Mouse (Mus musculus) embryonic facial prominence, embryonic 15.5 days (tissue): ENCODE data around the gene Ak4. TPM values are rescaled to one million over a fixed set of nuclear protein-coding genes. Genes with fewer than 3 reads are reported as not detected.
"Not testable (repeated sequence)": the region's sequence is repeated elsewhere in the genome, so short reads cannot be mapped to it uniquely, and the experiment has no call there.

Source experiments
- ATAC-seq: fragments of 200-750 bp; cut with Nextera tagmentation; 2 replicates; pipeline ENCODE4 v1.8.0; 2017; ENCODE audit warnings: low read depth, moderate TSS enrichment; ENCODE audit not compliant: insufficient number of reproducible peaks, low FRiP score, low TSS enrichment
- H3K27ac ChIP-seq: fragments of 300-500 bp; sonication (generic); replicated peaks from 2 replicates; pipeline ENCODE4 v1.5.1; 2015; ENCODE audit warnings: mild to moderate bottlenecking, inconsistent platforms
- H3K27me3 ChIP-seq: fragments of 300-500 bp; sonication (generic); 2 replicates; pipeline ENCODE4 v1.6.1; 2015; ENCODE audit warnings: inconsistent platforms
- H3K36me3 ChIP-seq: fragments of 300-500 bp; sonication (generic); 2 replicates; pipeline ENCODE4 v1.6.1; 2015; ENCODE audit warnings: mild to moderate bottlenecking, inconsistent platforms
- H3K4me1 ChIP-seq: fragments of 300-500 bp; sonication (generic); 2 replicates; pipeline ENCODE4 v1.6.1; 2015; ENCODE audit warnings: inconsistent platforms
- H3K4me2 ChIP-seq: fragments of 300-500 bp; sonication (generic); replicated peaks from 2 replicates; pipeline ENCODE4 v1.6.1; 2015; ENCODE audit warnings: mild to moderate bottlenecking, inconsistent platforms
- H3K4me3 ChIP-seq: fragments of 300-500 bp; sonication (generic); replicated peaks from 2 replicates; pipeline ENCODE4 v1.5.1; 2015; ENCODE audit warnings: mild to moderate bottlenecking, inconsistent platforms
- H3K9ac ChIP-seq: fragments of 300-500 bp; sonication (generic); 2 replicates; pipeline ENCODE4 v1.6.1; 2015; ENCODE audit warnings: inconsistent platforms
- H3K9me3 ChIP-seq: fragments of 300-500 bp; sonication (generic); replicated peaks from 2 replicates; pipeline ENCODE4 v1.6.1; 2016; ENCODE audit warnings: inconsistent platforms
- WGBS: fragments of 180-500 bp; shearing (Covaris S2); methylation state at CpG from one replicate; pipeline ENCODE4 v1.1.7; 2015; 5-methylcytosine and 5-hydroxymethylcytosine counted together
- polyA plus RNA-seq: library from polyadenylated mRNA; unstranded; fragments of >200 nt; fragmentation: Nextera tagmentation; extraction: Ambion mirVana; gene quantifications from 2 replicates; pipeline ENCODE4 v1.2.1, GENCODE M21; 2015

Ak4 gene
- 15.3 and 17.3 TPM in 2 replicates for polyA plus RNA-seq

DNA sequence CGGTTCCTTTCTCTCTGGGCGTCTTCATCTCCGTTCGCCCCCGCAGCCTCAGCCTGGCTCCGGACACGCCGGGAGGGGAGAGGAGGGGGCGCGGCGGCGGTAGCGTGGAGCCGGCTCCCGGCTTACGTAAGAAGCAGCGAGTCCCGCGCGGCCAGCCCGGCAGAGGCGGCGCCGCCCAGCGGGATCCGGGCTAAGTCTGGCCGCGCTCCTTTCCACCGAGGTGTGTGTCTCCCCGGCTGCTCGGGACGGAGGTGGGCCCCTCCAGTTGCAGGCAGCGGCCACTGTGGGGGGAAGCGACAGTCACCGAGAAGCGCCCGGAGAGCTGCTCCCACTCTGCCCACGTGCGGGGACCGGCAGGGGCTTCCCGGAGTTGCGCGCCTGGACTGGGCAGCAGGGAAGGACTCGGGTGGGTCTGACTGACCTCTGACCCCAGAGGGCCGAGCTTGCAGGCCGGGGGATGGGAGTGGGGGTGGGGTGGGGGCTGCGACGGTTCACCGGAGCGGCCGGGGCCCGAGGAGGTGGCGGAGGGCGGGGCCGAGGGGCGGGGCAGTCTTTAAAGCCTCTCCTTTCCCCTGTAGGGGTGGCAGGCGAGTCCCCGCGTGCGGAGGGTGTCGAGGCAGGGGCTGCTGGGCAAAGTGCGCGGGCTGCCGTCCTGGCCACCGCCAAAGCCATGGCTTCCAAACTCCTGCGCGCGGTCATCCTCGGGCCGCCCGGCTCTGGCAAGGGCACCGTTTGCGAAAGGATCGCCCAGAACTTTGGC, at the start of gene Ak4:
Ak4 (plus strand) TSS at position 127 of the 760 bp plus-strand sequence.
- H3K4me2 ChIP-seq: peak within 1 kb of the TSS; percentile 96
- no peaks in the 10 kb centered on the region; the same call in 1 of the 2 replicates for H3K27me3 ChIP-seq
- no peaks in the 10 kb centered on the region for H3K36me3 ChIP-seq
- no peaks in the 10 kb centered on the region for H3K9me3 ChIP-seq
- 2% methylated on average over 56 of the region's 74 CpGs for WGBS
- H3K9ac ChIP-seq: peak within 1 kb of the TSS; percentile 66
- peak; percentile 80 for ATAC-seq
- H3K4me1 ChIP-seq: peaks cover 14% of the 10 kb centered on the region; the same call in 1 of the 2 replicates
- peak within 1 kb of the TSS; percentile 28; the same call in 1 of the 2 replicates for H3K27ac ChIP-seq
- H3K4me3 ChIP-seq: peak within 1 kb of the TSS; percentile 74

DNA sequence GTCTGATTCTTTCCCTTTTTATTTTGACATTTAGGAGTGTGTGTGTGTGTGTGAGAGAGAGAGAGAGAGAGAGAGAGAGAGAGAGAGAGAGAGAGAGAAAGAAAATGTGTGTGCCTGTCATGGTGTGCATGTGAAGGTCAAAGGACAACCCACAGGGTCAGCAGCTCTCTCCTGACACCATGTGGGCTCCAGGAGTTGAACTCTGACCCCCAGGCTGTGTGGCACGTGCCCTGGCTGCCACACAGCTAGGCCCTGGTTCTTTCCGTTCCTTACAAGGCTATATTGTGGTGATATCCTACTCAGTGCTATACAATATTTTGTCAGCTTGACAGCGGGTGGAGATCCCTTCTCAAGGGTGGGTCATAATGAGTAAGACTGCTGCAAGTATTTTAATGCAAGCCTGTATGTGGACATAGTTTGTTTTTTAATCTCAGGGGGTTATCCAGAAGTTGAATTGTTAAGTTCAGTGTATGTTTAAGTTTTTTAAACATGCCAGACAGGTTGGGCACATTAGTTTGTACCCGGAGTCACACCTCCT, 49.3 kb upstream of the Ak4 start:
- no peaks in the 10 kb centered on the region for H3K9me3 ChIP-seq
- H3K4me3 ChIP-seq: no peak overlapping the region
- H3K4me2 ChIP-seq: no peak overlapping the region
- H3K4me1 ChIP-seq: no peaks in the 10 kb centered on the region
- no peak for ATAC-seq
- H3K27me3 ChIP-seq: no peaks in the 10 kb centered on the region
- H3K9ac ChIP-seq: no peak overlapping the region
- 59% methylated on average over 4 of the region's 4 CpGs for WGBS
- H3K27ac ChIP-seq: no peak overlapping the region
- no peaks in the 10 kb centered on the region for H3K36me3 ChIP-seq

DNA sequence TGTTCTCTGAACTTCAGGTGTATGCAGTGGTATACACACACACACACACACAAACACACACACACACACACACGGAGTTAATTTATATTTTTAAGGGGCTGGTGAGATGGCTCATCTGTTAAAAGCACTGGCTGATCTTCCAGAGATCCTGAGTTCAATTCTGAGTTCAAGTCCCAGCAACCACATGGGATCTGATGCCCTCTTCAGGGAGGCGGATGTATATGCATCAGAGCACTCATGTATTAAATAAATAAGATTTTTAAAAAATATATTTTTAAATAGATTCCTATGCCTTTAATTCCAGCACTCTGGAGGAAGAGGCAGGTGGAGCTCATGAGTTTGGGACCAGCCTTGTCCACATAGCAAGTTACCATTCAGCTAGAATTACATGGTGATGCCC, 46.8 kb upstream of the Ak4 start:
- Histone ChIP-seq H3K4me1 (no peaks in the 10 kb centered on the region), H3K4me3 (no peak overlapping the region), H3K9ac (no peak overlapping the region), H3K9me3 (no peaks in the 10 kb centered on the region), H3K4me2 (no peak overlapping the region), H3K27ac (no peak overlapping the region), H3K36me3 (no peaks in the 10 kb centered on the region), H3K27me3 (no peaks in the 10 kb centered on the region)
- WGBS: 70% methylated on average over 2 of the region's 2 CpGs
- ATAC-seq: no peak

DNA sequence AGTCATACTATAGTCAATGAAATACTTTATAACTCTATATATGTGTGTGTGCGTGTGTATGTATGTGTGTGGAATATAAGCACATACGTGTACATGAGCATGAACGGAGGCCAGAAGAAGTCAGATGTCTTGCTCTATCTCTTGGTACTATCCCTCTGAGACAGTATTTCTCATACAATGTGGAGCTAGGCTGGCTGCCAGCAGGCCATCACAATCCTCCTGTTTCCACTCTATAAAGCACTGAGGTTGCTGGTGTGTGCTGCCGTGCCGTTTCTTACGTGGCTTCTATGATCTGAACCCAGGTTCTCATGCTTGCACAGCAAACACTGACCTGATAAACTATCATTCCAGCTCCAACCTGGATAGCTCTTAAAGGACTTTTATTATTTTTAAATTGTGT, 46.3 kb upstream of the Ak4 start:
- Histone ChIP-seq H3K9ac (no peak overlapping the region), H3K27me3 (no peaks in the 10 kb centered on the region), H3K36me3 (no peaks in the 10 kb centered on the region), H3K4me3 (no peak overlapping the region), H3K4me2 (no peak overlapping the region), H3K27ac (no peak overlapping the region), H3K9me3 (no peaks in the 10 kb centered on the region), H3K4me1 (no peaks in the 10 kb centered on the region)
- no peak for ATAC-seq
- WGBS: 93% methylated on average over 6 of the region's 6 CpGs

DNA sequence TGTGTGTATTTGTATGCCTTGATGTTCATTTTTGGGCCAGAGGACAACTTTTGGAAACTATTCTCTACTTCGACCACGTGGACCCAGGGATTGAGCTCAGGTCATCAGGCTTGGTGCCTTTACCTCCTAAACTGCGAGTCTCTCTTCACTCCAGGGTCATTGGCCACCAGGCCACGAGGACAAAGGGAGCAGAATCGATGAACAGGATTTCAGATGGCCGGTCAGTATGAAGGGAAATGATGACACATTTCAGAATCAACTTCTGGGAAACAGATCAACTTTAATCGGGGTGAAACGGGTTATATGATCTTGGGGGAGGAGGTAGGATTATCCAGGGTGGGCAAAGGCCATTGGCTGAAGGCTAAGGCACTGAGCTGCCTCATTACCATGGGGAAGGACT, 45.0 kb upstream of the Ak4 start:
- Histone ChIP-seq H3K27me3 (no peaks in the 10 kb centered on the region), H3K4me2 (no peak overlapping the region), H3K4me1 (no peaks in the 10 kb centered on the region), H3K9ac (no peak overlapping the region), H3K36me3 (no peaks in the 10 kb centered on the region), H3K27ac (no peak overlapping the region), H3K9me3 (no peaks in the 10 kb centered on the region), H3K4me3 (no peak overlapping the region)
- 70% methylated on average over 8 of the region's 8 CpGs for WGBS
- ATAC-seq: no peak

DNA sequence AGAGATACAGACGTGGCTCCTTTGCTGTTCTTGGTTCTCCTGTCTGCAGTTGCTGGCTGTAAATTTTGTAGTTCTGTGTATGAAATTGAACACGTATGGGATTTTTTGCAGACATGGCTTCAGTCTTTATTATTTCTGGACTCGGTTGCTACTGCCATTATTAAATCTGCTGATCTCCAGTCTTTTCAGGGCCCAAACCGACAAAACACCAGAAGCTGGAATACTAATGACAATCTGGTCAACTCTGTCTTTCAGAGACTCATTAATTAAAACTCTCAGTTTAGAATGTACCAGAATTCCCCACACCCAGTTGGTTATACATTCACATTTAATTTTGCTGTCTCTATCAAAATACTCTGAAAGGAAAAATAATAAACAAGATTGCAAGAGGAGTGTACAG, 42.2 kb upstream of the Ak4 start:
- ATAC-seq: no peak
- Histone ChIP-seq H3K9ac (no peak overlapping the region), H3K9me3 (no peaks in the 10 kb centered on the region), H3K27ac (no peak overlapping the region), H3K27me3 (no peaks in the 10 kb centered on the region), H3K4me1 (no peaks in the 10 kb centered on the region), H3K4me2 (no peak overlapping the region), H3K4me3 (no peak overlapping the region), H3K36me3 (no peaks in the 10 kb centered on the region)
- 78% methylated on average over 4 of the region's 4 CpGs for WGBS

DNA sequence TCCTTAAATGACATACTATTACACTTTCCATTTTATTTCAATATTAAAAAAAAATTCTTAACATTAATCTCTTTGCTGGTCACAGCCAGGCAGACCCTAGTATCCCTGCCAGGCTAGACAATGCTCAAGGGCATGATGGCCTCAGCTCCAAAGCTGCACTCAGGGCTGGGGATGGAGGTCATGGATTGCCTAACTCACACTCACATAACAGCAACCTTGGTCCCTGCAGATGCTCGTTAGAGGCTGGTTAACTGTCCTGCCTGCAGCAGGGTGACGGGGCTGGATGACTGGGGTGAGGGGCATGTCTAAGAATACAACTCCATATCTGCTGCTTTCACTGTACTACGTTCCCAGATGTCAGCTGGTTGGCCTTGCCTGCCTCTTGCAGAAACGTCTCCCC, 40.8 kb upstream of the Ak4 start:
- H3K4me2 ChIP-seq: no peak overlapping the region
- H3K4me1 ChIP-seq: no peaks in the 10 kb centered on the region
- H3K36me3 ChIP-seq: no peaks in the 10 kb centered on the region
- no peaks in the 10 kb centered on the region for H3K27me3 ChIP-seq
- no peak overlapping the region for H3K9ac ChIP-seq
- 65% methylated on average over 4 of the region's 4 CpGs for WGBS
- H3K4me3 ChIP-seq: no peak overlapping the region
- ATAC-seq: no peak
- no peaks in the 10 kb centered on the region for H3K9me3 ChIP-seq
- no peak overlapping the region for H3K27ac ChIP-seq

DNA sequence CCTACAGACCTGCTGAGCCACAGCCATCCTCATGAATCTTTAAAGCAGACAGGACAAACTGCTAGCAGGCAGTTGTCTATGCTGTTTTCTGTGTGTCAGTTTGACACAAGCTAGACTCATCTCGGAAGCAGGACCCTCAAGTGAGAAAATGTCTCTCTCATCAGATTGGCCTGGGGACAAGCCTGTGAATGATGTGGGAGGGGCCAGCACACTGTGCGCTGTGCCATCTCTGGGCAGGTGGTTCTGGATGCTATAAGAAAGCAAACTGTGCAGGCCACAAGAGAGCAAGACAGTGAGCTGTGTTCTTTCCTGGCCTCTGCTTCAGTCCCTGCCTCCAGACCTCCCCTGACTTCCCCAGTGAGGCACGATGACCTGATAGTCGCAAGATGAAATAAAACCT, 40.3 kb upstream of the Ak4 start:
- ATAC-seq: no peak
- H3K36me3 ChIP-seq: no peaks in the 10 kb centered on the region
- 73% methylated on average over 4 of the region's 4 CpGs for WGBS

DNA sequence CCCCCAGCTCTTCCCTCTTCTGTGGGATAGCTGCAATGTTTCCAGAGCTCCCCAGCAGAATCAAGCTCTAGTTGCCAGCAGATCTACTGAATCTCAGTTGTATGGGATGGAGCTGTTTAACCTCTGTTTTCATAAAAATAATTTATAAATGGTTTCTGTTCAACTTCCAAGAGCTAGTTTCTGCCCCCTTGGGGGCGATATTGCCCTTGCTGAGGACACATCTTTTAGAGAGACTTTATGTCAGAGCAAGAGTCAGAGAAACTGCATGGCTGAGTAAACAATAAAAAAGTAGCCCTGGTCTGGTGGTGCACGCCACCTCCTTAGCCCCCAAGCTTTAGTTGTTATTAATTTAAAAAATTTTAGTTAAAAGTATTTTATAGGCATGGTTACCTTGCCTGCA, 34.1 kb upstream of the Ak4 start:
- no peak for ATAC-seq
- no peaks in the 10 kb centered on the region for H3K4me1 ChIP-seq
- no peaks in the 10 kb centered on the region for H3K27me3 ChIP-seq
- H3K27ac ChIP-seq: no peak overlapping the region
- no peak overlapping the region for H3K4me2 ChIP-seq
- H3K9ac ChIP-seq: no peak overlapping the region
- H3K9me3 ChIP-seq: no peaks in the 10 kb centered on the region
- no peak overlapping the region for H3K4me3 ChIP-seq
- WGBS: 53% methylated on average over 2 of the region's 2 CpGs
- H3K36me3 ChIP-seq: no peaks in the 10 kb centered on the region

More for the DNA sequence above, 40.3 kb upstream of the Ak4 start:
- H3K4me1 ChIP-seq: no peaks in the 10 kb centered on the region
- no peak overlapping the region for H3K4me2 ChIP-seq
- no peaks in the 10 kb centered on the region for H3K27me3 ChIP-seq
- H3K4me3 ChIP-seq: no peak overlapping the region
- H3K9ac ChIP-seq: no peak overlapping the region
- H3K27ac ChIP-seq: no peak overlapping the region
- no peaks in the 10 kb centered on the region for H3K9me3 ChIP-seq

DNA sequence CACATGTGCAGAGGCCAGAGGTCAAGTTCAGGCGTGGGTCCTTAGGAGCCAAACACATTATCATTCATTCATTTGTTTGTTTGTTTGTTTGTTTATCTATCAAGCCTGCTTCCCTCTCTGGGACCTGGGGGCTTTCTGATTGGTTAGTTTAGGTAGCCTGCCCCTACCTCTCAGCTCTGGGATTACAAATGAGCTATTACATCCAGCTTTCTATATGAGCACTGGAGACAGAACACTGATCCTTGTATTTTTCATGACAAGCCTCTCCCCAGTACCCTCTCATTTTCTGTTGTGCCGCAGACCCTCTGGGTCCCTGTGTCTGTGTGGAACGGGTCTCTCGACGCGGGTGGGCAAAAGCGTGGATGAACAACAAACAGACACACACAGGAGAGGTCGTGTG, 30.8 kb upstream of the Ak4 start:
- Histone ChIP-seq H3K27me3 (no peaks in the 10 kb centered on the region), H3K36me3 (no peaks in the 10 kb centered on the region), H3K9ac (no peak overlapping the region), H3K4me3 (no peak overlapping the region), H3K4me2 (no peak overlapping the region), H3K4me1 (no peaks in the 10 kb centered on the region), H3K27ac (no peak overlapping the region), H3K9me3 (no peaks in the 10 kb centered on the region)
- WGBS: 83% methylated on average over 8 of the region's 8 CpGs
- ATAC-seq: no peak

DNA sequence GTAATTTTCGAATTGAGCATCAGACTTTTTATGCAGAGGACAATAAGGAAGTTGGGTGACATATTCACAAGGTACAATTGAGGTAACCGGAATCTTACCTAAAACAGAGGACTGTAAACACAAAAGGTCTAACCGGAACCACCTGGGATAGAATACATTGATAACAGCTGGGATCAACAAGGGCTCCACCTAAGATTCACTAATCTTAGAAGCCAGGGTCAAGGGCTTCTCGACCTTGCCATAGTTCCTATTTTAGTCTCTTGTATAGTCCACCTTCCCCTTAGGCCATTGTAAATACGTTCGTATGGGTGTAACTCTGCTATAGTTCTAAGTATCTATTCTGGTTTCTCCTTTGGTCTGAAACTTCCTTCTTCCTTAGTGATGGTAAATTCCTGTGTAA, 30.4 kb upstream of the Ak4 start:
- not testable (repeated sequence) for H3K9ac ChIP-seq, ATAC-seq, H3K36me3 ChIP-seq, H3K4me3 ChIP-seq, H3K27ac ChIP-seq, H3K4me1 ChIP-seq, H3K4me2 ChIP-seq, H3K27me3 ChIP-seq, H3K9me3 ChIP-seq
- 71% methylated on average over 6 of the region's 6 CpGs for WGBS

DNA sequence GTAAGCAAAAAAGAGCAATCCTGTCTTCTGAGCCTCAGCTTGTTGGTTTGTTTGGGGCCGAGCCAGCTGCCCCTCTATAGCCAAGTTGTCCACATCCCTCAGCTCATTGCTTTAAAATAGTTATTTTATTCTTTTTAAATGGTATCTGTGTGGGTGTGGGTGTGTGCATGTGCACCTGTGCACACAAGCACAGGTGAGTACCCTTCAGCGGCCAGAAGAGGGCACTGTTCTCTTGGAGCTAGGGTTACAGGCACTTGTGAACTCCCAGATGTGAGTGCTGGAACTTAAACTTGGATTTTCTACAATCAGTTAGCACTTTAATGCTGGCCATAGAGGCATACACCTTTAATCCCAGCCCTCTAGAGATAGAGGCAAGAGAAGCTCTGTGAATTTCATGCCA, 26.8 kb upstream of the Ak4 start:
- H3K36me3 ChIP-seq: no peaks in the 10 kb centered on the region
- no peaks in the 10 kb centered on the region for H3K27me3 ChIP-seq
- no peak overlapping the region for H3K9ac ChIP-seq
- no peak overlapping the region for H3K27ac ChIP-seq
- no peak overlapping the region for H3K4me2 ChIP-seq
- H3K4me3 ChIP-seq: no peak overlapping the region
- no peaks in the 10 kb centered on the region for H3K9me3 ChIP-seq
- WGBS: 42% methylated on average over 2 of the region's 2 CpGs
- ATAC-seq: no peak
- H3K4me1 ChIP-seq: no peaks in the 10 kb centered on the region
